Mouse (Mus musculus) MEL (cell line): ENCODE measurements at regions not wholly inside any gene's neighbourhood (a gene's known extent, or its start where the extent isn't known, plus 50 kb on each side); places are given as distances from the start of the nearest gene placed in this dataset.

Experiments used
- BHLHE40 ChIP-seq: IDR thresholded peaks from 2 replicates; pipeline ENCODE4 v1.6.1; 2012; ENCODE audit warnings: low read depth, mild to moderate bottlenecking, inconsistent platforms, low read length, improper control_type of control experiment, borderline replicate concordance
- CTCF ChIP-seq, 3 experiments: IDR thresholded peaks in 2 of 3; conservative IDR thresholded peaks in 1 of 3; 2 replicates each; pipeline ENCODE4 v1.5.1; 2011 to 2012; ENCODE audit warnings: low read length in 3 of 3, low read depth in 2 of 3, mild to moderate bottlenecking in 2 of 3, improper control_type of control experiment in 1 of 3, inconsistent platforms in 1 of 3, mixed read lengths in 1 of 3, moderate library complexity in 1 of 3; ENCODE audit not compliant: control insufficient read depth in 1 of 3, insufficient read depth in 1 of 3, poor library complexity in 1 of 3, severe bottlenecking in 1 of 3
- ETS1 ChIP-seq: IDR thresholded peaks from 2 replicates; pipeline ENCODE4 v1.6.1; 2012; ENCODE audit warnings: low read depth, mild to moderate bottlenecking, inconsistent platforms, low read length, improper control_type of control experiment, moderate library complexity
- GABPA ChIP-seq: IDR thresholded peaks from 2 replicates; pipeline ENCODE4 v1.6.1; 2012; ENCODE audit warnings: low read depth, mild to moderate bottlenecking, inconsistent platforms, low read length, improper control_type of control experiment, moderate library complexity
- HCFC1 ChIP-seq: IDR thresholded peaks from 2 replicates; pipeline ENCODE4 v1.6.1; 2012; ENCODE audit warnings: low read depth, mild to moderate bottlenecking, inconsistent platforms, low read length, improper control_type of control experiment, moderate library complexity
- JUND ChIP-seq: IDR thresholded peaks from 2 replicates; pipeline ENCODE4 v1.6.1; 2011; ENCODE audit warnings: low read depth, mild to moderate bottlenecking, improper control_type of control experiment, low read length
- MAZ ChIP-seq: IDR thresholded peaks from 2 replicates; pipeline ENCODE4 v1.6.1; 2012; ENCODE audit warnings: low read depth, mild to moderate bottlenecking, inconsistent platforms, low read length, improper control_type of control experiment
- MXI1 ChIP-seq: IDR thresholded peaks from 2 replicates; pipeline ENCODE4 v1.6.1; 2011; ENCODE audit warnings: mild to moderate bottlenecking, low read depth, low read length, improper control_type of control experiment
- NELFE ChIP-seq: IDR thresholded peaks from 2 replicates; pipeline ENCODE4 v1.6.1; 2011; ENCODE audit warnings: low read depth, low read length, improper control_type of control experiment
- POLR2A ChIP-seq, 2 experiments: IDR thresholded peaks; 2 replicates each; pipeline ENCODE4 v1.6.1; 2011 to 2012; ENCODE audit warnings: low read length in 2 of 2, mild to moderate bottlenecking in 2 of 2, control low read depth in 1 of 2, improper control_type of control experiment in 1 of 2, low read depth in 1 of 2, moderate library complexity in 1 of 2; ENCODE audit not compliant: control insufficient read depth in 1 of 2, insufficient read depth in 1 of 2, poor library complexity in 1 of 2
- TCF12 ChIP-seq: IDR thresholded peaks from 2 replicates; pipeline ENCODE4 v1.6.1; 2014; ENCODE audit warnings: low read depth, mild to moderate bottlenecking, inconsistent platforms, low read length, improper control_type of control experiment, moderate library complexity
- USF1 ChIP-seq: IDR thresholded peaks from 2 replicates; pipeline ENCODE4 v1.6.1; 2014; ENCODE audit warnings: low read depth, mild to moderate bottlenecking, inconsistent platforms, low read length, improper control_type of control experiment, moderate library complexity
- USF2 ChIP-seq, 2 experiments: IDR thresholded peaks; 2 replicates each; pipeline ENCODE4 v1.6.1; 2011 to 2012; ENCODE audit warnings: improper control_type of control experiment in 2 of 2, low read length in 2 of 2, borderline replicate concordance in 1 of 2, inconsistent platforms in 1 of 2, low read depth in 1 of 2, mild to moderate bottlenecking in 1 of 2; ENCODE audit not compliant: insufficient read depth in 1 of 2
- ZC3H11A ChIP-seq: IDR thresholded peaks from 2 replicates; pipeline ENCODE4 v1.6.1; 2012; ENCODE audit warnings: low read depth, mild to moderate bottlenecking, inconsistent platforms, low read length, improper control_type of control experiment

- TF ChIP-seq NELFE (no peak), ETS1 (no peak), CTCF (IDR thresholded peaks at IDR 0.05 in 2 of 3, conservative IDR thresholded peaks at IDR 0.05 in 1 of 3; ENCODE audit: control insufficient read depth in 1 of 3, insufficient read depth in 1 of 3, low read depth in 2 of 3, low read length in 3 of 3, poor library complexity in 1 of 3, severe bottlenecking in 1 of 3) (no peak), GABPA (no peak), USF2 (IDR thresholded peaks at IDR 0.05; ENCODE audit: borderline replicate concordance in 1 of 2, insufficient read depth in 1 of 2, low read depth in 1 of 2, low read length in 2 of 2) (no peak), USF1 (no peak), MAZ (no peak), ZC3H11A (no peak), TCF12 (no peak), POLR2A (IDR thresholded peaks at IDR 0.05; ENCODE audit: control insufficient read depth in 1 of 2, insufficient read depth in 1 of 2, low read depth in 1 of 2, low read length in 2 of 2, poor library complexity in 1 of 2) (no peak), HCFC1 (no peak), MXI1 (no peak), JUND (no peak), BHLHE40 (no peak)
These were observed 285.5 kb upstream of the Klf12 start for GRCm38 (mm10) chr14:100570026-100570425.
